Mouse (Mus musculus) megakaryocyte, embryonic 14.5 days (primary cell): Measurements from ENCODE around the gene Col5a2.

Experiments used
- FLI1 ChIP-seq: IDR thresholded peaks from 2 replicates; pipeline ENCODE4 v1.6.1; 2012; ENCODE audit warnings: low read length, inconsistent platforms, mixed read lengths
- GATA1 ChIP-seq: IDR thresholded peaks from 3 replicates; pipeline ENCODE4 v1.6.1; 2012; ENCODE audit warnings: mixed read lengths, low read length, inconsistent platforms, borderline replicate concordance

GRCm38 (mm10) chr1:45472751-45473150 lies 30.3 kb downstream of the Col5a2 start:
- TF ChIP-seq FLI1 (no peak), GATA1 (no peak)
